Mouse (Mus musculus) bone marrow, adult 2 months (tissue): Measurements from ENCODE around the gene Slc39a1.

Experiments used
- CTCF ChIP-seq: fragments of 200-500 bp; IDR thresholded peaks from 2 replicates; pipeline ENCODE4 v1.5.1; 2011; ENCODE audit warnings: low read length, control low read depth; ENCODE audit not compliant: control insufficient read depth, insufficient read depth
- POLR2A ChIP-seq: fragments of 200-500 bp; IDR thresholded peaks from 2 replicates; pipeline ENCODE4 v1.6.1; 2011; ENCODE audit warnings: low read depth, mild to moderate bottlenecking, control low read depth, low read length, borderline replicate concordance; ENCODE audit not compliant: control insufficient read depth

- TF ChIP-seq CTCF (no peak), POLR2A (no peak)
These were observed 37.9 kb upstream of the Slc39a1 start for GRCm38 (mm10) chr3:90209908-90210566.
